Mouse (Mus musculus) intestine, embryonic 14.5 days (tissue): Measurements from ENCODE around the gene Taok3. TPM values are rescaled to one million over a fixed set of nuclear protein-coding genes. Genes with fewer than 3 reads are reported as not detected.

Source experiments
- ATAC-seq: fragments of 200-750 bp; cut with Nextera tagmentation; replicated peaks from 2 replicates; pipeline ENCODE4 v1.8.0; 2017; ENCODE audit warnings: low read depth, moderate number of reproducible peaks, moderate TSS enrichment, moderate library complexity; ENCODE audit not compliant: low FRiP score, low TSS enrichment
- DNase-seq: peaks from one replicate; pipeline ENCODE4 v3.0.0-alpha.2; 2018; ENCODE audit warnings: low spot score
- H3K27ac ChIP-seq: fragments of 300-500 bp; sonication (generic); 2 replicates; pipeline ENCODE4 v1.5.1; 2014; ENCODE audit warnings: low read depth, mild to moderate bottlenecking, control low read depth
- H3K27me3 ChIP-seq: fragments of 300-500 bp; sonication (generic); replicated peaks from 2 replicates; pipeline ENCODE4 v1.6.1; 2014; ENCODE audit warnings: low read length, control low read depth; ENCODE audit not compliant: control insufficient read depth, insufficient read depth
- H3K36me3 ChIP-seq: fragments of 300-500 bp; sonication (generic); 2 replicates; pipeline ENCODE4 v1.6.1; 2014; ENCODE audit warnings: low read length, control low read depth; ENCODE audit not compliant: control insufficient read depth, insufficient read depth
- H3K4me1 ChIP-seq: fragments of 300-500 bp; sonication (generic); replicated peaks from 2 replicates; pipeline ENCODE4 v1.6.1; 2014; ENCODE audit warnings: low read length, control low read depth, mixed read lengths; ENCODE audit not compliant: control insufficient read depth, insufficient read depth
- H3K4me2 ChIP-seq: fragments of 300-500 bp; sonication (generic); 2 replicates; pipeline ENCODE4 v1.6.1; 2014; ENCODE audit warnings: low read length
- H3K4me3 ChIP-seq: fragments of 300-500 bp; sonication (generic); 2 replicates; pipeline ENCODE4 v1.5.1; 2014; ENCODE audit warnings: low read depth, low read length, control low read depth, mixed read lengths
- H3K9ac ChIP-seq: fragments of 300-500 bp; sonication (generic); 2 replicates; pipeline ENCODE4 v1.6.1; 2014; ENCODE audit warnings: mild to moderate bottlenecking, low read length
- H3K9me3 ChIP-seq: fragments of 300-500 bp; sonication (generic); 2 replicates; pipeline ENCODE4 v1.6.1; 2016; ENCODE audit warnings: low read length, control low read depth; ENCODE audit not compliant: control insufficient read depth
- WGBS: fragments of 180-500 bp; shearing (Covaris S2); extraction: QIAGEN DNeasy Blood & Tissue Kit; methylation state at CpG from one replicate; pipeline ENCODE4 v1.1.7; 2014; 5-methylcytosine and 5-hydroxymethylcytosine counted together
- polyA plus RNA-seq: library from polyadenylated mRNA; unstranded; fragments of >200 nt; fragmentation: Nextera tagmentation; extraction: Ambion mirVana; gene quantifications from 2 replicates; pipeline ENCODE4 v1.2.1, GENCODE M21; 2014

Taok3 gene
- polyA plus RNA-seq, 1 experiment from 2014 or later: 37.7 TPM

DNA sequence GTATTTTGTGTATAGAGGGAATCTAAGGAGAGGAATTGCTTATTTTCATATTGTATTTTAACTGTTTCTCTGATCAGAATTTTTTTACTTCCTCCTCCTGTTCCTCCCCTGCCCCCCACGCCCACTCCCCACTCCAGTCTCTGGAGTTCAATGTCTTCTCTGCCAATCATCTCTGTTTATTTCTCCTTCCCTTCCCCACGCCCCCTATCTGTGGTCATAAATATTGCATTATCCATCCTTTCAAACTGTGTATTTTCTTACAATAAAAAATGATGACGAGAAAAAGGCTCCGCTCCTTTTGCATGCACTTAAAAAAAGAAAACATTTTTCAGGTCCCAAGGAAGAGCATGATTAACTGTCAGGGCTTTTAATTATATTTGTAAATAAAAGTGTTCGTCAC, 154.9 kb downstream of the Taok3 start:
- Histone ChIP-seq H3K27ac (no peak overlapping the region), H3K9me3 (no peaks in the 10 kb centered on the region), H3K4me3 (no peak overlapping the region), H3K9ac (no peak overlapping the region), H3K4me1 (no peaks in the 10 kb centered on the region), H3K27me3 (no peaks in the 10 kb centered on the region), H3K4me2 (no peak overlapping the region), H3K36me3 (0 out of 2 replicates have a peak, but pooled peaks cover 6% of the 10 kb centered on the region)
- WGBS: 54% methylated on average over 5 of the region's 5 CpGs
- DNase-seq: no peak
- no peak for ATAC-seq

DNA sequence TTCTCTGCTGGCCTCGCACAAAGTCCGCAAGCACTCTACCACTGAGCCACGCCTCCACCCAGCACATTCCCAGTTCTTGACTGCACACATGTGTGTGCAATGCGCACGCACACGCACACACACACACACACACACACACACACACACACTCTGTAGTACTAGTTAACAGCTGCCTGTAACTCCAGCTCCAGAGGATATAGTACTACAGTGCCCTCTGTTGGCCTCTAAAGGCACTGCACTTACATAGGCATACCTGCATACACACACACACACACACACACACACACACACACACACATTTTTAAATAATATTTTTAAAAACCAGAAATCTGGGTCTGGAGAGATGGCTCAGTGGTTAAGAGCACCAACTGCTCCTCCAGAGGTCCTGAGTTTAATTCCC, 157.9 kb downstream of the Taok3 start:
- DNase-seq: no peak
- 97% methylated on average over 6 of the region's 6 CpGs for WGBS
- ATAC-seq: no peak

DNA sequence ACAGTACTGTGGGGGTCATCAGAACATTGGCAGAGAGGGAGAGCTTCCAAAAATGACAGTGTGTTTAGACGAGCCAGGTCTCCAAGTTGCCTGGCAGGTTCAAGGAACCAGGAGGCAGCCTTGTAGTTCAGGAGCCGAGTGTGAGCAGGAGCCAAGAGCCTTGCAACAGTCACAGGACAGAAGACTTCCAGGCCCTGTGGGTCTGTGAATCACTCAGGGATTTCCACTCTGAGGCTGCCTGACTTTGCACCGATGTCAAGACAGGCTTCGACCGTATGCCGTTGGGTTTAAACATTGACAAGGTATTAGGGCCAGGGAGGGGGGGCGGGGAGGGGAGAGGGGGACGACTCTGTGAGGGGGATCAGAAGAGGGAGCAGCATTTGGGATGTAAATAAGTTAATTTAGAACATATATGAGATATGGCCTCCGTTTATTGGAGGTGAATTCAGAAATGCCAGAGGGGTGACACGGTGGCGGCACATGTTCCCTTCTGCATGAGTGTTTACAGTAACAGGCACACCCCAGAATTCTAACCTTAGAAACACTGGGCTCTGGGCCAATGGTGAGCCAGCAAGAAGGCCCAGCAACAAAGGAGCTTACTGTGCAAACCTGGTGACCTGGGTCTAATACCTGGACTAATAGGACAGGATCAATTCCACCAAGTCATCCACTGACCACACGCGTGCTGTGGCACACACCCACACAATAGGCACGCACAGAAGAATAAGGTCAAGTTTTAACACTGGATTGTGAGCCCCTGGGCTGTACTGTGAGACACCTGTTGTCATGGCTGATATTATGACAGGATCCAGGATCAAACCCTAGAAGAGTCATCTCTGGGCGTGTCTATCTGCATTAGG, 159.1 kb downstream of the Taok3 start:
- peak; percentile 24; the same call in 1 of the 2 replicates for ATAC-seq

More for the DNA sequence above, 157.9 kb downstream of the Taok3 start:
- Histone ChIP-seq H3K27ac (no peak overlapping the region), H3K4me3 (no peak overlapping the region), H3K4me1 (no peaks in the 10 kb centered on the region), H3K4me2 (no peak overlapping the region), H3K9ac (no peak overlapping the region), H3K36me3 (peaks cover 20% of the 10 kb centered on the region), H3K27me3 (no peaks in the 10 kb centered on the region), H3K9me3 (no peaks in the 10 kb centered on the region)

DNA sequence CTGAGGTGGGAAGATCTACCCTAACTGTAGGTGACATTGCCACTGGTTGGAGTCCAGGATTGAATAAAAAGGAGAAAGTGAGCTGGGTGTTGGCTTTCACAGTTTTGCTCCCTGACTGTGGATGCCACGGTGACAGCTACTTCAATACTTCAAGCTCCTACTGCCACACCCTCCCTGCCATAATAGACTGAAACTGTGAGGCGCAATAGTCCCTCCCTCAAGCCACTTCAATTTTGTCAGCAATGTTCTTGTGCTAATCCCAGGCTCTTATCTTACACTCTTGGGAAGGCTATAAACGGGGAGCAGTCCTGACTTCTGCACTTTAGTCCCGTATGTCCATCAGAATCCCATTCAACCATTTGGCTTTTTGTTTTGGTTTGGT, 159.7 kb downstream of the Taok3 start:
- DNase-seq (no peak), ATAC-seq (peak; percentile 18; the same call in 1 of the 2 replicates)
- no peaks in the 10 kb centered on the region for H3K27me3 ChIP-seq
- no peaks in the 10 kb centered on the region; the same call in 1 of the 2 replicates for H3K4me1 ChIP-seq
- no peaks in the 10 kb centered on the region for H3K9me3 ChIP-seq
- H3K9ac ChIP-seq: no peak overlapping the region
- no peak overlapping the region for H3K4me2 ChIP-seq
- no peak overlapping the region for H3K27ac ChIP-seq
- peaks cover 34% of the 10 kb centered on the region for H3K36me3 ChIP-seq
- no peak overlapping the region for H3K4me3 ChIP-seq
- WGBS: 72% methylated on average over 4 of the region's 4 CpGs

More for the DNA sequence above, 159.1 kb downstream of the Taok3 start:
- no peak overlapping the region for H3K27ac ChIP-seq
- WGBS: 81% methylated on average over 15 of the region's 15 CpGs
- H3K4me1 ChIP-seq: no peaks in the 10 kb centered on the region
- no peak overlapping the region for H3K4me3 ChIP-seq
- DNase-seq: no peak
- no peaks in the 10 kb centered on the region for H3K27me3 ChIP-seq
- H3K9me3 ChIP-seq: no peaks in the 10 kb centered on the region
- H3K9ac ChIP-seq: no peak overlapping the region
- H3K36me3 ChIP-seq: peaks cover 28% of the 10 kb centered on the region
- H3K4me2 ChIP-seq: no peak overlapping the region

DNA sequence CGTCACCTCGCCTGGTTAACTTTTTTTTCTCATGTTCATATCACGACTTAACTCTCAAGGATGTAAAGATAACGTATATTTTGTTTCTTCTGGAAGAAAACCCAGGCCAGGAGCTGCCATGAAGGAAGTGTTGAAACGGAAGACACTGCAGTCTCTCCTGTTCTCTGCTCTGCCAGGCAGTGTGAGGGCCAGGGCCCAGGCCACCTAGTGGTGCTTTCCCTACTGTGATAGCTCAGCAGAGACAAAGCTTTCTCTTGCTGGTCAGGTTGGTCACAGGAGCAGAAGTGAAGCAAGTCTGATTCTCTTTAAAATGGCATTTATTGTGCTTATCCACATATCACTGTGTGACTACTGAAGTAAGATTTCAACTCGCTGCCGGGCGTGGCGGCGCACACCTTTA, 161.6 kb downstream of the Taok3 start:
- DNase-seq (no peak), ATAC-seq (no peak; the same call in 1 of the 2 replicates)
- Histone ChIP-seq H3K36me3 (peaks cover 46% of the 10 kb centered on the region), H3K27ac (no peak overlapping the region), H3K9ac (no peak overlapping the region), H3K4me2 (no peak overlapping the region), H3K4me3 (no peak overlapping the region), H3K4me1 (peaks cover 13% of the 10 kb centered on the region), H3K27me3 (no peaks in the 10 kb centered on the region), H3K9me3 (no peaks in the 10 kb centered on the region)
- WGBS: 85% methylated on average over 10 of the region's 10 CpGs

DNA sequence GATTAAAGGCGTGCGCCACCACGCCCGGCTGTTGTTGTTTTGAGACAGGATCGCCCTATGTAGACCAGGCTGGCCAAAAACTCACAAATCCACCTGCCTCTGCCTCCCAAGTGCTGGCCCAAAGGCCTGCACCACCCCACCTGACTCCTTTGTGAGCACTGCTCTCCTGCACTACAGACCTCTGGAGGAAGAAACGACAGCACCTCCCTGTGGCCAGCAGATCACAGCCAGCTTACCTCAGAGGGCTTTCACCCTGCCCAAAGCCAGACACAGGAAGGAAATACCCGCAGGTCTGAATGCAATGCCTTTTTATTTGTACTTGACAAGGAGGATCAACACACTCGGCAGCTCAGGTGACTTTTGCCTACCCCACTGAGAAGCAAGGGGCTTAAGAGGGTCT, 162.4 kb downstream of the Taok3 start:
- no peak overlapping the region for H3K4me3 ChIP-seq
- H3K9ac ChIP-seq: no peak overlapping the region
- 91% methylated on average over 8 of the region's 8 CpGs for WGBS
- H3K4me1 ChIP-seq: peaks cover 13% of the 10 kb centered on the region
- no peak for ATAC-seq
- no peaks in the 10 kb centered on the region for H3K27me3 ChIP-seq
- H3K4me2 ChIP-seq: no peak overlapping the region
- no peak for DNase-seq
- no peak overlapping the region for H3K27ac ChIP-seq
- no peaks in the 10 kb centered on the region for H3K9me3 ChIP-seq
- H3K36me3 ChIP-seq: peaks cover 46% of the 10 kb centered on the region

DNA sequence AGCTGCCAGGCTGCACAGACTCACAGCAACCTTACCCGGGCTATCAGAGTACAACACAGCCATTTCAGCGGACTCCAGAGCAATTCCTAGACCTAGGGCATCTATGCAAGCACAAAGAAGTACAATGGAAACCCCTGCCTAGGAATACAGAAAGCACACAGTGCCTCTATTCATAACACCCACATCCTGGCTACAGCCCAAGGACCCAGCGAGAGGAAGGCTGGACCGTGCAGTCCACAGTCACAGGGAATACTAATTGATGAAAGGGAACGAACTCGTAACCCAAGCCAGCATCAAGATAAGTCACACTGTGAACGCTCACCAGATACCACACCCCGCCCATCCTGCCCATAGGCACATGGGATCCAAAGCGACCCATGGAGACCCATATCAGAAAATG, 164.1 kb downstream of the Taok3 start:
- DNase-seq (no peak), ATAC-seq (no peak)
- WGBS: 83% methylated on average over 9 of the region's 9 CpGs
- Histone ChIP-seq H3K27me3 (no peaks in the 10 kb centered on the region), H3K9me3 (no peaks in the 10 kb centered on the region), H3K36me3 (peaks cover 46% of the 10 kb centered on the region), H3K9ac (no peak overlapping the region), H3K4me1 (peaks cover 13% of the 10 kb centered on the region), H3K4me3 (no peak overlapping the region), H3K27ac (no peak overlapping the region), H3K4me2 (no peak overlapping the region)

DNA sequence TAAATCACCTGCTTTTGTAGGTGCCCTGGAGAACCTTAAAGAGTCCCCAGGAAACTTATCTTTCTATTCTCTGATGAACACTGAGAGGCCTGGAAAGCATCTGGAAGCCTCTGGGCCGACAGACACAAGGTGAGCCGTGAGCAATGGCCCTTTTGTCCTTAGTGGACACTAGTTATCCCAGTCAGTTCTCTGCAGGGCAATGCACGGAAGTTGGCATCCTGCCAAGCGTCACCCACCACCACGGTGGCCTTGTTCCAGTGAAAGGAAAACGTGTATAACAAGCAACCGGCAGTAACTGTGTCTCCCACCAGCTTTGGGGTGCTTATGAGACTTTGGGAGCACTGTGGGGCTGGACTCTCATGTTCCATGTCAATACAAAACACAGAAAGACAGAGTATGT, 164.8 kb downstream of the Taok3 start:
- 71% methylated on average over 7 of the region's 7 CpGs for WGBS
- H3K9me3 ChIP-seq: no peaks in the 10 kb centered on the region
- no peak for ATAC-seq
- H3K4me1 ChIP-seq: peaks cover 13% of the 10 kb centered on the region
- no peak overlapping the region for H3K4me2 ChIP-seq
- no peaks in the 10 kb centered on the region for H3K27me3 ChIP-seq
- no peak overlapping the region for H3K27ac ChIP-seq
- no peak overlapping the region for H3K4me3 ChIP-seq
- H3K9ac ChIP-seq: no peak overlapping the region
- DNase-seq: no peak
- peaks cover 46% of the 10 kb centered on the region for H3K36me3 ChIP-seq

DNA sequence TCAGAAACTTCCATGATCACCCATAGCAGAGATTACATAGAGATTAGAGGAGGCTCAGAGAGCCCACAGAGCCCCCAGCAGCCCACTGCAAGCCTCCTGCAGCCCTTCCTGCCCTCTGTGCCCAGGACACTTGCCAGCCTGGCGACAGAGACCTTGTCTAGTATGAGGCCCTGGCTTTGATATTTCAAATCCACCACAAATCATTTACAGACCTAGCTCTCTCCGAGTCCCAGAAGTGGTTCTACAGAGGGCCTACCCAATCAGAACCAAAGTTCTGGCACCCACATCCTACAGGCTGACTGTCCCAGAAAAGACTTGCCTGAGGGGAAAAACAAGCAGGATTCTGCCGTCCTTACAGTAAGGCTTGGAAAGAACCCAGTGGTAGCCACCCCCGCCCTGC, 165.3 kb downstream of the Taok3 start:
- Histone ChIP-seq H3K4me1 (peaks cover 13% of the 10 kb centered on the region), H3K27ac (no peak overlapping the region), H3K9ac (no peak overlapping the region), H3K4me3 (no peak overlapping the region), H3K4me2 (no peak overlapping the region), H3K36me3 (peaks cover 46% of the 10 kb centered on the region), H3K27me3 (no peaks in the 10 kb centered on the region), H3K9me3 (no peaks in the 10 kb centered on the region)
- no peak for DNase-seq
- no peak for ATAC-seq
- WGBS: 82% methylated on average over 4 of the region's 4 CpGs
